Mouse (Mus musculus) spleen, postnatal 36 days (tissue): ENCODE data around the gene Hint3.
"Not testable (repeated sequence)": the region's sequence is repeated elsewhere in the genome, so short reads cannot be mapped to it uniquely, and the experiment has no call there.

Experiments
- DNase-seq, 2 experiments: peaks; one replicate each; pipeline ENCODE4 v3.0.0; 2022; ENCODE audit warnings: low spot score in 2 of 2, mixed read lengths in 1 of 2

Gene Hint3

DNA sequence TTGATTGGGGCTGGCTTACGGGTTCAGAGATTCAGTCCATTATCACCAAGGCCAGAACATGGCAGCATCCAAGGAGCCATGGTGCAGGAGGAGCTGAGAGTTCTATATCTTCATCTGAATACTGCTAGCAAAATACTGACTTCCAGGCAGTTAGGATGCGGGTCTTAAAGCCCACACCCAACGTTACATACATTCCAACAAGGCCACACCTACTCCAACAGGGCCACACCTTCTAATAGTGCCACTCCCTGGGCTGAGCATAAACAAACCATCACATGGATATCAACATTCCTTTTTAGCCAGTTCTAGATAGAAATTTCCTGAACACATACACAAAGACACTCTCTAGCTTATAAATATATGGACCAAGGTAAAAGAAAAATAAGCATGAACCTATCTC, at the start of gene Hint3:
Gene Hint3 (minus strand): TSS at position 120 of the 400 bp plus-strand sequence.
- DNase-seq = no peak

DNA sequence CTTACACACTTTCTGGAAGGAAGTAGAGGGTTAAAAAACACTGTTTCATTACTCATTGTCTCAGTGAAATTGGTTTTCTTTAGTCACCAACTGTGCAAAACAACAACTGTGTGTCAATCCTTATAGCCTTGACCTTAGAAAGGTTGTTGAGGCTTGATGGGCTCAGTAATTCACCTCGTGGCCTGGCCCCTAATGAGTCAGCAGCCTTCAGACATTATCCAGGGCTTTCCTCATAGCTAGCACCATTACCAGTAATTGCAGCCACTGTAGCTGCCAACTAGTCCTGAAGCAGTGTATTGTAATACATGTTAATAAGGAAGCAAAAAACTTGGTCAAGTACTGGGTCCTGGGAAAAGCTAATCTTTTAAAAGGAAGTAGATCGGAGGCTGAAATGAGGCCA, 48.6 kb upstream of the Hint3 start:
- no peak for DNase-seq

DNA sequence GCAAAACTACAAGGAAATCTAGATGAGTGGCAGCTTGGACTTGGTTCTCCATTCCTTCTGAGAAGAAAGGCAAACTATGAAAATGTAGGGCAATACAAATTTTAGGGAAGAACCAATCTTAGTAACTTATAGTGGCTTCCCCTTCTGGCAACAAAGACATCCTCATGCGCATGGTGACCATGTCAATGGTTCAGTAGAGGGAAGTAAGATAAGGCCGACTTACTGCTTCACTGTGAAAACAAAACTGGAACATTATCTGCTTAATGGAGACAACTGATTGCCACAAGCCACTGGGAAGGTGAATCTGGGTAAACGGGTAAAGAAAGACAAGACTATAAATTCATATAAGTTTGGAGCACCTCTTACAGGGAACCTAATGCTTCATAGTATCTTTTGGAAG, 45.4 kb upstream of the Hint3 start:
- DNase-seq = peak in 1 of 2 experiments; percentile 2

DNA sequence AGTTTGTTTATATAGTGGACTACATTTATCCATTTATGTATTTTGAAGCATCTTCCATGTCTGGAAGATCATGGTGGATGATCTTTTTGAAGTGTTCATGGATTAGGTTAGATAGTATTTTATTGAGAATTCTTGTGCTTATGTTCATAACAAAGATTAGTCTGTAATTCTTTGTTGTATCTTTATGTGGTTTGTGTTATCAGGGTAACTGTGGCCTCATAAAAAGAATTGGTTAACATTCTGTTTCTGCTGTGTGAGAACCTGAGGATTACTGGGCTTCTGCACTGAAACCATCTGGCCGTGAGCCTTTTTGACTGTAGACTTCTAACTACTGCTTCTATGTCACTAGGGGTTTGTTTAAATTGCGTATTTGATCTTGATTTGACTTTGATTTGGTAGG, 37.1 kb upstream of the Hint3 start:
- no peak for DNase-seq

DNA sequence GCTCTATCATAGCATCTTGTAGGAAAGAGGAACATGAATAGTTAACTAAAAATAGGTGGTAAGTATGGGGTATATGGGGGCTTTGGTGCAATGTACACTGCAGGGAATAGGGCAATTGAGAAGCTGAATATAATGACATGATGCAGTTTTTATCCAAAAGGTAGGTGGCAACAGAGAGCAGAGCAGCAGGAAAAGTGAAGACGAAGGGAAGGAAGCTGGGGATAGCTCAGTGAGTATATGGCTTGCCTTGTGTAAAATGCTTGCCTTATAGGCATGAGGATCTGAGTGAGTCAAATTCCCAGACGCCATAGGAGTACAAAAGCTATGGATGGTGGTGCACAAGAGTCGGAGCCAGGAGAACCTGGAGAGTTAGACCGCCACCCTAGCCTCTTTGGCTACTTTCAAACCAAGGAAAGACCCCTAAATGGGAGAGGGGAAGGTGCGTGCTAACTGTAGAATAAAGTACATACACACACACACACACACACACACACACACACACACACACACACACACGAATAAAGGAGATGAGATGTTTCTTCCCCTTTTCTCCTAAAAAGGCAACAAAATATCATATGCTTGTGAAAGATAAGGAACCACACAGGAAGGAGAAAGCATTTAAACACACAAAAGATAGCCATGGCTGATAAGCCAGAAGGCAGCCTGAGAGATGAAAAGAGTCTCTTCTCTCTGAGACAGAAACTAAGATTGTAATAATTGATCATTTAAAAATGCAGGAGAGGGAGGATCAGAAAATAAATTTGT, 31.3 kb upstream of the Hint3 start:
- no peak for DNase-seq

DNA sequence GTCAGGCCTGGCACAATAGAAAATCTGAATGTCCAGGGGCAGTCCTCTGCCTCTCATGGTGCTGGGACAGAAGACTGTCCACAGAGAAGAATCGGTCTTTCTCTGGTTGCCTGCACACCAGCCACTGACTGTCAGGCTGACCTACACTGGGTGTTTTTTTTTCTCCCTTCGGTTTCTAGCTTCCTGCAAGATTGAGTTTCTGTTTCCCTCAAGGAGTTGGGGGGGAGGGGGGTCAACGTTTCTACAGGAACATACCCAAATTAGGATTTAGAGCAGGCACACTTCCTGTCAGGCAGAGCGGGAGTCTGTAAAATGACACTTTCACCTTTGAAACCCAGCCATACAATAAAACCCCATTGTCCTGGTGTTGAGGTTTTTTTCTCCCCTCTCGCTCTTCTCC, 26.2 kb upstream of the Hint3 start:
- no peak for DNase-seq

DNA sequence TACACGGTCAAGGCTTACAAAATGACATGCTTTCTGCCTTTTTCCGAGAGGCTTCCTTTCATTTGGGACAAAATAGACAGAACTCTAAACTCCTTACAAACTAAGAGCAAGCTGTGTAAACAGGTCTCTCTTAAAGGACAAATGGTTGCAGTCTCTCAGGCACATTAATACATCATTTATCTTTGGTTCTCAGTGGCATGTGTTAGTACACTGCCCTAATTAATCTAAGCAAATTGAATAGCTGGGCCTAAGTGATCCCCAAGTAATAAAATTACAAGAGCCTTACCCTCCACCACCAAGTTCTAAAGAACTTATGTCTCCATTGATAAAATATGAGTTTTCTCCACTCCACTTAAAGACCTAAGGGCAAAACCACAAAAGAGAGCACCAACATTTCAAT, 18.2 kb upstream of the Hint3 start:
- no peak for DNase-seq

DNA sequence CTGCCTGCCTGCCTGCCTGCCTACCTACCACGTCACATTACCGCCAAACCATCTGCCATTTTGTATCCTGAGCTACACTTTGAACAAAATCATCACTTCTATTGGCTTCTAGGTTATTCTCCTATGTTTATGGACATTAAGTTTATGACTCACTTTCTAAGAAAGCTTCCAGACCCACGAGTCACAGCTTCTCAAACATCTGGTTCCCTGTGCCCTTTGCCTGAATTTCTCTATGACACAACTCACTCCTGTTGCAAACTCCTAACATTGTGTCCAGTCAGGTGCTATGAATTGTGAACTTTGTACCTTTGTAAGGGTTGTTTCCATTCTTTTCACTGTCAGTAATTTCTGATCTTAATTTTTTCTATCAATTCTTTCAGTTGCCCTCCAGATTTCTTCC, 8.8 kb upstream of the Hint3 start:
- no peak for DNase-seq

DNA sequence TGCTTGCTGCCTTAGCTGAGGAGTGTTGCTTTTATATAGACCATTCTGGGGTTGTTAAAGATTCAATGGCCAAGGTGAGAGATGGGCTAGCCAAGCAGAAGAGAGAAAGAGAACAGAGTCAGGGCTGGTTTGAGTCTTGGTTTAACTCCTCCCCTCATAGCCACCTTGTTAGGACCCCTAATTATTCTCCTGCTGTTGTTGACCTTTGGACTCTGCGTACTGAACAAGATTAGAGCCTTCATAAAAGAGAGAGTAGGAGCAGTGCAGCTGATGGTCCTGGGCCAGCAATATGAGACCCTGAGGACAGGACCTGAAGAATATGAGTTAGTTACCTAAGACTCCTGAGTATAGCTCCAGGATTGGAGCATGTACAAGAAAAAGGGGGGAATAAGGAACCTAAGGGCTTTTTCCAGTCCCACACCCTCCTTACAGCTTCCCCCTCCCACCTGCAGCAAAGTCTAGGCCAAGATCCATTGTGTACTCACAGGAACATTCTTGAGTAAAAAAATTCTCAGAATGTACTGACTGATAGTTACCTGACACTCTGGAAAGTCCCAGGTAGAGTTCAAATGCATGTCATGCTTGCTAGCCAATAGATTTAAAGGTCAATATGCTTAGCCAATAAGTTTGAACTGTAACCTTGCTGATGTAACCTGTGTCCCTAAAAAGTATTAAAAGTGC, 7.2 kb upstream of the Hint3 start:
- not testable (repeated sequence) for DNase-seq

DNA sequence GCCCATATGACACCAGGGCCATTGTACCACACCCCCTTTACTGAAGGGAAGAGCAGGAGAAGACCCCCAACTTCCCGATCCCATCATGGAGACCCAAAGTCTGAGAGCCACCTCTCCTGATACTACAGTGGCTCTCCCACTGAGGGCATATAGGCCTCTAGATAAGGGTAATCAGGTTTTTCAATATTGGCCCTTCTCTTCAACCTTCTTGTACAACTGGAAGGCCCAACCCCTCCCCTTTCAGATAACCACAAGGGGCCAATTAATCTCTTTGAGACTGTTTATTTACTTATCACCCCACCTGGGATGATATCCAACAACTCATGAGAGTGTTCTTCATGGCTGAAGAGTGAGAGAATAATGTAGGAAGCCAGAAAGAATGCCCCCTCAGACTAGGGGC, 3.3 kb upstream of the Hint3 start:
- DNase-seq = no peak

DNA sequence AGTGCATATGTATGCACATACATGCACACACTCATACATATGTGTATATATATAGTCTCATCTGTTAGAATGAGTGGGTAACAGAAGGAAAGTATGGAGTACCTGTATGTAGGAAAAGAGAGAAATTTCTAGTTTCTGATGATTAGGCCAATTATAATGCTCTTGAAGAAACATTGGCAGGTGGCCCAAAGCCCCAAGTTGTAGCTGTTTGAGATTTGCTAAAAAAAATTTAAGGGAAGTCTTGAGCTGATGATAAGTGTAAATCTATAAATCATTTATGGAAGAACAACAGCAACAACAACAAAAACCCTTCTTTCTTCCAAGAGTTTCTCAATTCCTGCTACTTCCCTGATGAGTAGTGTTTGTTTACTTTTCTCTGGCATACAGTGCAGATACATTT, 545 bp upstream of the Hint3 start:
- no peak for DNase-seq

DNA sequence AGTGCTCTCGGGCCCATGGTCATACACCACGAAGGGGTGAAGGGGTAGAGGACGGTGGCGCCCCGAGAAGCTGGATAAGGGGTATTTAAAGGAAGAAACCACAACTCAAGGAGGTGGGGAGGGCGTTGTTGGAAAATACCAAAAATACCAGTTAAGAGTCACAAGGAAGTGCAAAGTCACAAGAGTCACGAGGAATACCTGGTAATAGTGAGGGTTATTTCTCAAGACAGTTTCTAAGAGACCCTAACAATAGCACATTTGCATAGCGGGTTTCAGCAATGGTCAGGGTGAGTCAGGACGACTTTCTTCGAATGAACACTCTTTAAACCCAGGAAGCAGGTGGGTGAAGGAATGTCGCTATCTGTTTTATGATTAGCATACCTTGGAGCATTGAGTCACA, 988 bp downstream of the Hint3 start:
- DNase-seq = not testable (repeated sequence)

DNA sequence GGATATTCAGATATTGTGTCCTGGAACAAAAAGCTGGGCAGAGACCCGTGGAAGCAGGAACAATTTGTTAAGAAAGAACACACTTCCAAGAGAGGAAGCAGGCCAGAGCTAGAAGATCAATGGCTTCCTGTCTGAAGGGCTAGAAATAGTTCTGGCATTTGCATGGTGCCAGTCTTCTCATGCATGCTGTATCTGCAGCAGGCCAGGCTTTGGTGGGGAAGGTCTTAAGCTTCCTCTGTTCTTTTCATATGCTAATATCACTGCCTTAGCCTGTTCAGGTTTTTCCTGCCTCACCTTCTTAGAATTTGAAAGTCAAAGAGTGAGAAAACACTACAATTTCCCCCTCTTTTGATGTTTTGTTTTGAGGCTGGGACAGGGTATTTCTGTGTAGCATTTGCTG, 1.9 kb downstream of the Hint3 start:
- DNase-seq = peak in 1 of 2 experiments; percentile 11

DNA sequence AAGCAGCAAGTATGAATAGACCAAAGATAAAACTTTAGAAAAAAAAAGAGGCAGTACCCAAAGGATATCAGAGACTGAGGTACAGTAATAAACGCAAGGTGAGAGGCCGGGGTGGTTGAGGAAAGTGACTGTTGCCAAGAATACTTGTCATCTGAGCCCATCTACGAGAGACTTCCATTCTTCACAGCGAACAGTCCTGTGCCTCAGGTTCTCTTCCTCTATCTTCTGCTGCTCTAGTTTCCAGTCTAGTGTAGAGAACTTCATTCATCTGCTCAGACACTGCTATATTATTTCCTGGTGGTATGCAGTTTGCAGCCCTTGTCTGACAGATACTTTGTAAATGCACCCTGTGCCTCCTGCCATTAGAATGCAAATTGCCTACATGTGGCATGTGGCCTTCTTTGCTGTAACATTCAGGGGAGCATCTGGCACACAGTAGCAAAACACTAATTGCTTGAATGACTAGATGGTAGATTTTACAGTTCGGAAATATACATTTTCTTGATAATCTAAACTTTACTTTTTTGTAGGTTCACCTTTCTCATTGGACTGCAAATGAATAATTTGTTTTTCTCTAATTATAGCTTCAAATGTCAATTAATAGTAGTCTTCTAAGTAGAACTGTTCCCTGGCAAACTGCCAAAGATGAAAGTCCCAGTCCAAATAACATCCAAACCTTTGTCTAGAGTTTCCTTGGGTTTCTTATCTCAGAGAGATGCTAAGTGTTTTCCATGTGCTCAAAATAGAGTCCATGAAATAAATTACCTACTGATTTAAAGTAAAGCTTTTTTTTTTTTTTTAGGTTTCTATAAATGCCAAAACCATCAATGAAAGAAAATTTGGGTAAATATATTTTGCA, 5.0 kb downstream of the Hint3 start:
- no peak for DNase-seq

DNA sequence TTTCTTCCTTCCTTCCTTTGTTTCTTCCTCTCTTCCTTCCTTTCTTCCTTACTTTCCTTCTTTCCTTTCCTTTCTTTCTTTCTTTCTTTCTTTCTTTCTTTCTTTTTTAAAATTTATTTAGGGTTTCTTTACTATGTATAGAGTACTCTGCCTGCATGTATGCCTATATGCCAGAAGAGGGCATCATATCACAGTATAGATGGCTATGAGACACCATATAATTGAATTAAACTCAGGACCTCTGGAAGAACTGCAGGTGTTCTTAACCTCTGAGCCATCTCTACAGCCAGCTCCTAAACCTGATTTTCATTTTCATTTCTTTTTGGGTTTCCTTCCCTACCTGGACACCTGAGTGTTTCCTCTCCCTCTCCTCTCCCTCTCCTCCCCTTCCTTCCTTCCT, 6.5 kb downstream of the Hint3 start:
- no peak for DNase-seq

DNA sequence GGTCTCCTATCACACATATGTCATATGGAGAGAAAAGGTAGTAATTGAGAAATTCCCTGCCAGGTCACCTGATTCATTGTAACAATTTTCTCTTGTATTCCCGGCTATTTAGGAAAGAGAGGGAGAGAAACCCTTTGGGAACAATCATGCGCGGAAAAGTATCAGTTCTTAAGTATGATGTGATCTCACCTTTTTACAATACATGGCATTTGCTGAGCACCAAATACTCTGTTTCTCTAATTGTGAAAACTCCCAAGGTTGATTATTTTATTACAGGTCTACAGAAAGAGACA, 10.6 kb downstream of the Hint3 start:
- no peak for DNase-seq

DNA sequence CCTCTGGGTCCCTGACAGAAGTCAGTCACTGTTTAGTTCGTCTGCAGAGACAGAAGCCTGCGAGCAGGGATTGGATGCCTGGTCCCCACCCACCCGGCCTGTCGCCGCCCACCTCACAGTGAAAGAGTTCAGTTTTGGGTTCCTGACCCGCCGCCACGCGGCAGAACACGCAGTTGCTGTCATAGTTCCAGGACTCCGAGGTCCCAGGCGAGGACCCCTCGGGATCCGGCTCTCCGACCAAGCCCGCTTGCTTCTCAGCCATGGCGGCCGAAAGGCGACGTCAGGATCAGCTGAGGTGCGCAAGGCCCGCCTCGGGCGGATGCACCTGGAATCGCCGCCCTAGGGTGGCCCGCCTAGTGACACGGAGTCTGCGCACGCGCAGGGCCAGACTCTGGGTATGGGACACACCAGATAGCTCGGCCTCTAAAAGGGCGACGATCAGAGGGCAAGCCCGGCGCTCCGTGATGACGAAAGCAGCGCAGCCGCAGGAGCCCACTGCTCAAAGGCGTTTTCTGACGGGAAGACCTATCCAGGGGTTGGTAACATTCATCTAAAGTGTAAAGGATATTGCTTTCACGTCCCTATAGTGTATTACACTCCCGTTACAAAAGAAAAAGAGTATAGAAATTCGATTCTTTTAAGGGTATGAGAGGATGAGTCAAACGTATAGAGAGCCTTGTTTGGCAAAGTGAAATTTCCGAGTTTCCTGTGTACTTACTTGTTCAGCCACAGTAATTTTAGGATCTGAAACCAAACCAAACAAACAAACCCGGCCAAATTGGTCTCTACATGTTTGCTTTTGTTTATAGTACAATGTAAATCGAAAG, 11.1 kb downstream of the Hint3 start:
- DNase-seq = peak; percentile 99

DNA sequence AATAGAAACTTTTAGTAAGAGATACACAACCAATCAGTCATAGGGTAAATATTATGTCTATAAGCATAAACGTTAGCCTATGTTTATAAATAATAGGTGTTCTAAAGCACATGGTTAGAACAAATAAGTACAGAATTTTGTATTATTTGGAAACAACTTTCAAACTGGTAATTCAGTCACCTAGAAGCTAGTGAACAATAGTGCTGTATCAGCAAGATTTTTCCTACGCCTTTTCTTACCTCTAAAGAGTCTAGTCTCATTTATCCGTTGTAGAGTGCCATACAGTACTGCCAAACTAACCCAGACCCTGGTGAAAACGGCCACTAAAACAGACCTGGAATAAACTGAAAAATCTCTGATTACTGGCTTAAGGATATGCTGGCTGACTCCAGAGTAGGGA, 16.4 kb downstream of the Hint3 start:
- DNase-seq = no peak

DNA sequence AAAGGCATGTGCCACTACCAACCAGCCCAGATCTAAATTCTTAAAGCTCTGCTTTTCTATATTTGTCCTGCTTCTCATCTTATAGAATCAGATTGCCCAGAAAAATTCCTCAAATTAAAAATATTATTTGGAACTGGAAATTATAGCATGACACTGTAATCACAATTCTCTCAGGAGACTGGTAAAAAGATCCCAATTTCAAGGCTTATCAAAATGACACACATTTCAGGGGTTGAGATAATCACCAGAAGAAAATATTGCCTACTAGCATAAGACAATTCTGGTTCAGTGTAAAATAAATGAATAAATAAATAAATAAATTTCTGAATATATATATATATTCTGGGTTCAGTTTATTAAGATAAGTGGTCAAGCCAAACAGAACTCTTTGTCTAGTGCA, 19.8 kb downstream of the Hint3 start:
- no peak for DNase-seq

DNA sequence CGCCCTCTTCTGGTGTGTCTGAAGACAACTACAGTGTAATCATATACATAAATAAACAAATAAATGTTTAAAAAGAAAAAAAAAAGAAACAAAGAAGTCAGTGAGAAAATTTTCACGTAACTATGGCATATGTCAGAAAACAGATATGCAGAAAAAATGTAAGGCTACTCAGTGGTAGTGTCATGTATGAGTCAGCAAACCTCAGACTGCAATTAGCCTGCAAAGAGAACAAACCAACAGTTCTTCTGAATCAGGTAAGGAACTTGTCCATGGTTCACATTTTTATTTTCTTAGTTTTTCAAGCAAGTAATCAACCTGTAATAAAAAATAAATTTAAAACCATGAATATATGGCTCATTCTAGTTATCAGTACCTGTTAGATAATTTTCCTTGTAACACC, 21.3 kb downstream of the Hint3 start:
- no peak for DNase-seq

DNA sequence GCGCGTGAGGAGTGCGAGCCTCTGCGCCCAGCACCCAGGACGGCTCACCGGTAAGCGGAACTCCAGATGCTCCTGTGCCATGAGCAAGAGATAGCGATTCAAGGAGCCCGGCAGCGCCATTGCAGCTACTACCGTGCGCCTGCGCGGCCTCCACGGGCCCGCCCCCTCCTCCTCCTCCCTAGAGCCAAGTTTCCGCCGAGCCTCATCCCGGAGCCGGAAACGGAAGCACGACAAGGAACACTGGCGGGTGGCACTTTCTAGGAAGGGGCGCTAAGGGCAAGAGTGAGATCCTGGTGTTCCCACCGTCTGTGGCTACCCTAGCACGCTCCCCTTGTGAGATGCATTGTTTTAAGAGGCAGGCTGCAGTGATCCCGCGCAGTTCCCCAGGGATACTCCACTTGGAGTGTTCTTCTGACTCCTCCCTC, 28.9 kb downstream of the Hint3 start, which contains the start of gene Trmt11:
Gene Trmt11 (minus strand): TSS at position 208 of the 425 bp plus-strand sequence.
- DNase-seq = peak; percentile 85

DNA sequence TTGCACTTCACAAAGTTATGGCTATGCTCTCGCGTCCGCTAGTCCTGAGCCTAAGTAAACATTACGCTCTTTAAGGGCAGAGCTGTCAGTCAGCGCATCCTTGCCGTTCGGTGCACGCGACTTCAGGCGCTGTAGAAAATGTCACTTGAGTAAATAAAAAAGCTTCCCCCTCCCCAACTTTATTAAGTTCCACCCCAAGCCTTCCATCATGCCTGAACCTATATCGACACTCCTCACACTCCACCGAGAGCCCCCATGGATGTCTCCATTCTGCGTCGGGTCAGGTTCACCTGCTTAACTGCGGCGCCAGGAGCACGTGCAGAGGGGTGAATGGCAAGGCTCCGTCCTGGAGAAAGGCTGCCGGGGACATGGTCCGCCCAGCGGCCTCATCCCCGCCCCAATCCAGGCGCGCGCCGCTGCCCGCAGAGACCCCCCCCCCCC, 29.3 kb downstream of the Hint3 start:
- DNase-seq = peak in 1 of 2 experiments; percentile 4
